Mouse (Mus musculus): ENCODE measurements around the gene Nat8. TPM values are rescaled to one million over a fixed set of nuclear protein-coding genes. Genes with fewer than 3 reads are reported as not detected.

Gene Nat8
- polyA plus RNA-seq, 1 experiment from 2014 or later, result 51.8 TPM

- Histone ChIP-seq H3K4me2 (replicated peaks; ENCODE audit: low read depth) (no peak overlapping the region), H3K36me3 (ENCODE audit: control insufficient read depth, insufficient read depth) (no peaks in the 10 kb centered on the region), H3K9ac (ENCODE audit: low read depth, low read length) (no peak overlapping the region), H3K27me3 (replicated peaks; ENCODE audit: control insufficient read depth, insufficient read depth, low read length) (no peaks in the 10 kb centered on the region), H3K4me3 (ENCODE audit: low read depth, low read length) (no peak overlapping the region), H3K27ac (ENCODE audit: low read depth, low read length) (no peak overlapping the region), H3K9me3 (ENCODE audit: control insufficient read depth) (no peaks in the 10 kb centered on the region), H3K4me1 (replicated peaks; ENCODE audit: control insufficient read depth, insufficient read depth, low read length) (no peaks in the 10 kb centered on the region)
- TF ChIP-seq CTCF (IDR thresholded peaks at IDR 0.05; ENCODE audit: low read depth), result no peak
- 88% methylated on average over 2 of the region's 2 CpGs for WGBS
- ATAC-seq, result no peak
These were observed 32.0 kb upstream of the Nat8 start for GRCm38 (mm10) chr6:85863840-85864239.

DNA sequence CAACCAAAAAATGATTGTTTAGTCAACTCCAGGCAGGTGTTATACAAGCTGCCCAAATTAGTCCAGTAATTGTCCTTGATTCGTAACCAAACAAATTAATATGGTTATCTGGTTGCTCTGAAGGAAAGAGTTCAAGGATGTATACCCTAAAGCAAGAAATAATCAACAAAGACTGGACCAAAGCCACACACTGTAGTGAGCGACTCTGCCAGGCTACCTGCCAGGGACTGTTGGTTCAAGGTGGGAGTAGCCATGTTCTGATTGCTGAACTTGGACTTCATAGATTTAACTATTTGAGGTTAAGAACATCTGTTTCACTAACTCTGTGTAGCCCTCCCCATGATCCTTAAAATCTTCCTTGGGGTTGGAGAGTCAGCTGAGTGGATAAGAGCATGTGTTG is 31.3 kb upstream of the Nat8 start:
- no peak for ATAC-seq
- Histone ChIP-seq H3K27ac (ENCODE audit: low read depth, low read length) (no peak overlapping the region), H3K27me3 (replicated peaks; ENCODE audit: control insufficient read depth, insufficient read depth, low read length) (no peaks in the 10 kb centered on the region), H3K9ac (ENCODE audit: low read depth, low read length) (no peak overlapping the region), H3K4me1 (replicated peaks; ENCODE audit: control insufficient read depth, insufficient read depth, low read length) (no peaks in the 10 kb centered on the region), H3K36me3 (ENCODE audit: control insufficient read depth, insufficient read depth) (no peaks in the 10 kb centered on the region), H3K4me3 (ENCODE audit: low read depth, low read length) (no peak overlapping the region), H3K9me3 (ENCODE audit: control insufficient read depth) (no peaks in the 10 kb centered on the region), H3K4me2 (replicated peaks; ENCODE audit: low read depth) (no peak overlapping the region)
- 79% methylated on average over 2 of the region's 2 CpGs for WGBS
- no peak for TF ChIP-seq CTCF (IDR thresholded peaks at IDR 0.05; ENCODE audit: low read depth)

DNA sequence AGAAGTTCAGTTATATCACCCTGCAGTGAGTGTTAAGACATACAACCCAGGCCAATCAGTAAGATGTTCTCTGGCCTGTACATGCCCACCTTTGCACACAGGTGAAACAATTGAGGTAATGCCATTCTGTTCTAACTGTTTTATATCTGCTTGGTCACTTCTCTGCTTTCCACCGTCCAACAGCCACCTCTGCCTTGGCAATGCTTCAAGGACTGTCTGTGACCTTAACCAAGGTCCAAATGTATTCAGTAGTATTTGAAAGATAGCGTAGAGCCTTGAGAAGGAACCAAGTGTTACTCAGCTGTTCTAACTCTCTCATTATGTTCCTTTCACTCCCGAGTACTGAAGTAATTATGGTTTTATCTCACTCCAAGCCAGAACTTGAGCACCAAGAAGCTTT is 30.7 kb upstream of the Nat8 start:
- H3K9me3 ChIP-seq (ENCODE audit: control insufficient read depth), result no peaks in the 10 kb centered on the region
- 66% methylated on average over 3 of the region's 3 CpGs for WGBS
- no peak for ATAC-seq

DNA sequence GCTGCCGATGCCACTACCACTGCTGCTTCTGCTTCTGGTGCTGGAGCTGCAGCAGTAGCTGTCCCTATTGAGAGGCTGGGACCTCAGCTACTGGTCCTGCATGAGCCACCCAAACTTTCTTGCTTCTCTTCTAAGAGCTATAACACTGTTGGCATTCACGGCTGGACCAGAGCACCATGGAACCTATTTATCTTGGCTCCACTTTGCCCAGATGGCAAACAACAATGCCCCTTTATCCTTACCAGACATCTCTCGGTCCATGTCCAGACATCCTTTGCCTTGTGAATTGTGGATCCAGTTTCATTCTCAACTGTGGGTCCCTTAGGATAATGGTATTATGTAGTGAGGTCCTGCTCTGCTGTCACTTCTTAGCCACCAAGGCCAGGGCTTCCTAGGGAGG is 29.4 kb upstream of the Nat8 start:
- TF ChIP-seq CTCF (IDR thresholded peaks at IDR 0.05; ENCODE audit: low read depth), result no peak
- Histone ChIP-seq H3K4me1 (replicated peaks; ENCODE audit: control insufficient read depth, insufficient read depth, low read length) (no peaks in the 10 kb centered on the region), H3K9ac (ENCODE audit: low read depth, low read length) (no peak overlapping the region), H3K4me2 (replicated peaks; ENCODE audit: low read depth) (no peak overlapping the region), H3K4me3 (ENCODE audit: low read depth, low read length) (no peak overlapping the region), H3K9me3 (ENCODE audit: control insufficient read depth) (no peaks in the 10 kb centered on the region), H3K27ac (ENCODE audit: low read depth, low read length) (no peak overlapping the region), H3K36me3 (ENCODE audit: control insufficient read depth, insufficient read depth) (no peaks in the 10 kb centered on the region), H3K27me3 (replicated peaks; ENCODE audit: control insufficient read depth, insufficient read depth, low read length) (no peaks in the 10 kb centered on the region)
- ATAC-seq, result no peak
- 86% methylated on average over 3 of the region's 3 CpGs for WGBS

More for the DNA sequence above, 30.7 kb upstream of the Nat8 start:
- H3K9ac ChIP-seq (ENCODE audit: low read depth, low read length), result no peak overlapping the region
- no peaks in the 10 kb centered on the region for H3K36me3 ChIP-seq (ENCODE audit: control insufficient read depth, insufficient read depth)
- H3K4me1 ChIP-seq (replicated peaks; ENCODE audit: control insufficient read depth, insufficient read depth, low read length), result no peaks in the 10 kb centered on the region
- H3K27ac ChIP-seq (ENCODE audit: low read depth, low read length), result no peak overlapping the region
- H3K27me3 ChIP-seq (replicated peaks; ENCODE audit: control insufficient read depth, insufficient read depth, low read length), result no peaks in the 10 kb centered on the region
- no peak overlapping the region for H3K4me3 ChIP-seq (ENCODE audit: low read depth, low read length)
- no peak overlapping the region for H3K4me2 ChIP-seq (replicated peaks; ENCODE audit: low read depth)
- no peak for TF ChIP-seq CTCF (IDR thresholded peaks at IDR 0.05; ENCODE audit: low read depth)

DNA sequence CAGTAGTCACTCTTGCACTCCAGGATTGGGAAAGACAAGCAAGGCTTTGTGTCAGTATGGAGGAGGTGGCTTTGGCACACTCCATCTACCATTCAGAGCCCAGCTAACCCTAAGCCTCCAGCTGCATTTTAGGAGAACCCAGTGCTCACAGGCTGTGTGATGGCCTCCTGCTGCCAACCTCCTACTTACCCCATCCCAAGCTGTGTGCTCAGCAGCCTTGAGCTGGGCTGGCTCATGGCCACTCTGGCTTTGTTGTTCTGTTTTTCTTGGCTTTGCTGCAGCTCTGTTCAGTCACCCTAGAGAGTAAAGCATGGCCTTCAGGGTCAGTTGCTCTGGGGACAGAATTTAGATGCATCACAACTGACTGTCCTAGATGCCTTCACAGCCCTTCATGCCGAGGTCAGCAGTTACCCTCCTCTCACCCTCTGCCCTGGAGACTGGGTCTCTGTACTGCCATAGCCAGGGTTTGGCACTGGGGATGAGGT is 24.4 kb upstream of the Nat8 start:
- ATAC-seq, result no peak
- TF ChIP-seq CTCF (IDR thresholded peaks at IDR 0.05; ENCODE audit: low read depth), result no peak
- WGBS, result 86% methylated on average over 1 of the region's 1 CpGs

DNA sequence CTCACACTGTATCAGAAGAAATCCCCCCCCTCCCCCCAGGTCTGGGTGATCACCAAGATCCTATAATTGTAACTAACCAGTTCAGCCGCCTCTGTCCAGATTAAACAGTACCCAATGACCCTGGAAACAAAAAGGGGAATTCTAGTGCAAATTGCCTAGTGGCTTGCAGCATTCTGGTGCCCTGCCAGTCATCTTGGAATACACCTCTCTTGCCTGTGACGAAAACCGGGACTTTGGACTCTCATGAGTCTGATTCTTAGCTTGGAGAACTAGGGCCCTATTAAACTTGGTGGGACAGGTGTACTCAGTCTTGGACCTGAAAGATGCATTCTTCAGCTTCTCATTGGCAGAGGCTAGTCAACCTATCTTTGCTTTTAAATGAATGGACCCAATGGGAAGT is 21.6 kb upstream of the Nat8 start:
- H3K27me3 ChIP-seq (replicated peaks; ENCODE audit: control insufficient read depth, insufficient read depth, low read length), result no peaks in the 10 kb centered on the region
- no peak for ATAC-seq
- H3K4me2 ChIP-seq (replicated peaks; ENCODE audit: low read depth), result no peak overlapping the region
- 45% methylated on average over 3 of the region's 3 CpGs for WGBS
- H3K27ac ChIP-seq (ENCODE audit: low read depth, low read length), result no peak overlapping the region
- H3K9ac ChIP-seq (ENCODE audit: low read depth, low read length), result no peak overlapping the region
- no peak overlapping the region for H3K4me3 ChIP-seq (ENCODE audit: low read depth, low read length)
- TF ChIP-seq CTCF (IDR thresholded peaks at IDR 0.05; ENCODE audit: low read depth), result no peak
- H3K4me1 ChIP-seq (replicated peaks; ENCODE audit: control insufficient read depth, insufficient read depth, low read length), result no peaks in the 10 kb centered on the region
- H3K9me3 ChIP-seq (ENCODE audit: control insufficient read depth), result no peaks in the 10 kb centered on the region
- H3K36me3 ChIP-seq (ENCODE audit: control insufficient read depth, insufficient read depth), result no peaks in the 10 kb centered on the region

More for the DNA sequence above, 24.4 kb upstream of the Nat8 start:
- H3K4me3 ChIP-seq (ENCODE audit: low read depth, low read length), result no peak overlapping the region
- no peaks in the 10 kb centered on the region for H3K4me1 ChIP-seq (replicated peaks; ENCODE audit: control insufficient read depth, insufficient read depth, low read length)
- H3K27me3 ChIP-seq (replicated peaks; ENCODE audit: control insufficient read depth, insufficient read depth, low read length), result no peaks in the 10 kb centered on the region
- no peak overlapping the region for H3K27ac ChIP-seq (ENCODE audit: low read depth, low read length)
- no peaks in the 10 kb centered on the region for H3K36me3 ChIP-seq (ENCODE audit: control insufficient read depth, insufficient read depth)
- H3K4me2 ChIP-seq (replicated peaks; ENCODE audit: low read depth), result no peak overlapping the region
- H3K9ac ChIP-seq (ENCODE audit: low read depth, low read length), result no peak overlapping the region
- H3K9me3 ChIP-seq (ENCODE audit: control insufficient read depth), result no peaks in the 10 kb centered on the region

Measured in intestine, postnatal 0 days (tissue).